Mouse (Mus musculus): ENCODE results near the gene Mbip. TPM values are rescaled to one million over a fixed set of nuclear protein-coding genes. Genes with fewer than 3 reads are reported as not detected.

Mbip gene
- 13.4 TPM for polyA plus RNA-seq (2014; fragmentation: Illumina TruSeq; extraction: RNeasy Lipid Tissue Mini Kit (QIAGEN cat#74804); ENCODE audit: low read depth, low replicate concordance)

DNA sequence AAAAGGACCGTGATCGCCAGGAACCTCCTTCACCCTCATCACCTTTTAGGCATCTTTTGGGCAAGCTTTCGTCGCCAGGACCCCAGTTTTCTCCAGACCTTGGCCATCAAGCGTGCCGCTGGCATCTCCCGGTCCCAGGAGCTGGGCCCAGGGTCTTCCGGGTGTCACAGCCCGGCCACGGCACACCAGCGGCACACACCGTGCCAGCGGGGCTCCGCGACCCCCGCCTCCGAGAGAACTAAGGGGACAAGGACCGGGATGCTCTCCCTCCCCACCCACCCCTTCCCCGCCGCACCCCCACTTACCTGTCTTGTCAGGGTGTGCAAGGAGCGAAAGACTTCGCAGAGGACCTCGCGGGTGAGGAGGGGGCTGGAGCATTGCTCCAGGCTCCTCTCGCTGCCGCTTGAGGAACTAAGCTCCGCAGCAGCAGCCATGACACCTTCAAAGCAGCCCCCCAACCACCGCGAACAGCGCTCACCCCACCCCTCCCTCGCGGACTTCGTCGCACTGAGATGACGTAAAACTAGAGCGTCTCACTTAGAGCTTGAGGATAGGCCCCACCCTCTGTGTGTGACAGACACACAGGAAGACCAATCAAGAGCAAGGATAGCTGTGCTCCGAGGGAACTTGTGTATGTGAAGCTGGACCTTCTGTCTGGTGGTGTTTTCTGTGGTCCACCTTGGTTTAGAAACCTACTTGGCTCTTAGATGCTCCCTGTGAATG, at the start of gene Mbip:
TSS of gene Mbip (minus strand) at position 528 of the 723 bp plus-strand sequence.

Other genes with a start within 250 kb of the Mbip start
- not detected for gene Nkx2-1, start 191.0 kb upstream of the Mbip start, polyA plus RNA-seq (2014; fragmentation: Illumina TruSeq; extraction: RNeasy Lipid Tissue Mini Kit (QIAGEN cat#74804); ENCODE audit: low read depth, low replicate concordance)

All from heart, adult 10 weeks (tissue).